11 mouse cellular contexts compared by ENCODE assay signal in genomic region chr4:133495711-133496110, GRCm38 (mm10). TPM values are rescaled to one million over a fixed set of nuclear protein-coding genes. Genes with fewer than 3 reads are reported as not detected.
DNase-seq lines count a peak whose midpoint lies in the region; ATAC-seq lines count a peak whose summit lies in the region.
"Had no signal": no experiment of that assay in that cellular context is flagged by ENCODE, and none has a peak within 500 bp of the region (broad histone marks: within the 10 kb centered on the region; RNA-seq: fewer than 3 reads in every experiment).

No protein-coding gene starts in this region.

- DNase-seq in cerebellum, adult 11 months, result peak; percentile 64
- DNase-seq in kidney, postnatal 14 days, result peak; percentile 70
- DNase-seq in kidney, adult 11 months, result no peak
- peak; percentile 24 for DNase-seq in CD4-positive helper T cell, adult 2 months (ENCODE audit: low read depth, low spot score)
- DNase-seq in cerebellum, adult 9-10 months, result peak; percentile 78
- DNase-seq in embryonic facial prominence, embryonic 10.5 days (ENCODE audit: low spot score), result no peak

- no peak for ATAC-seq in cerebellum, adult (ENCODE audit: insufficient number of reproducible peaks, low FRiP score, low TSS enrichment)
- ATAC-seq in megakaryocyte-erythroid progenitor cell, adult 5-6 weeks (replicated peaks; ENCODE audit: low FRiP score, low TSS enrichment, poor library complexity, severe bottlenecking), result no peak

- no peaks in the 10 kb centered on the region for H3K36me3 ChIP-seq in embryonic facial prominence, embryonic 10.5 days (replicated peaks)
- H3K36me3 ChIP-seq: limb, embryonic 13.5 days had no signal

- H3K27ac ChIP-seq in embryonic facial prominence, embryonic 10.5 days (replicated peaks), result no peak overlapping the region
- H3K27ac ChIP-seq: limb, embryonic 13.5 days had no signal

- 36% methylated on average over 7 of the region's 7 CpGs for WGBS in embryonic facial prominence, embryonic 10.5 days

- peaks cover 51% of the 10 kb centered on the region for H3K4me1 ChIP-seq in embryonic facial prominence, embryonic 10.5 days

- peaks cover 78% of the 10 kb centered on the region for H3K27me3 ChIP-seq in embryonic facial prominence, embryonic 10.5 days (replicated peaks; ENCODE audit: low read depth, poor library complexity, severe bottlenecking)

- H3K4me3 ChIP-seq in embryonic facial prominence, embryonic 10.5 days, result no peak overlapping the region
- H3K4me3 ChIP-seq: limb, embryonic 13.5 days had no signal

- no peaks in the 10 kb centered on the region for H3K9me3 ChIP-seq in embryonic facial prominence, embryonic 10.5 days
- H3K9me3 ChIP-seq: limb, embryonic 13.5 days had no signal

RNA-seq across cellular contexts. Expression of gene Trnp1, which starts 2.6 kb away (rescaled TPM):
- total RNA-seq in megakaryocyte-erythroid progenitor cell, adult 5-6 weeks (2014; fragmentation: Nextera tagmentation), result not detected in 2 replicates
- total RNA-seq in megakaryocyte-erythroid progenitor cell, adult 5-6 weeks (2017), result 3.9 TPM in 1 of 2 replicates, not detected in the other
- polyA plus RNA-seq in embryonic facial prominence, embryonic 10.5 days (2016; fragmentation: Nextera tagmentation; extraction: Ambion mirVana), result 0.57 and 1.1 TPM in 2 replicates
- total RNA-seq: megakaryocyte progenitor cell, adult 5-6 weeks had no signal

RNA-seq across cellular contexts. Expression of gene Tent5b, which starts 15.8 kb away (rescaled TPM):
- not detected in 2 replicates for total RNA-seq in megakaryocyte-erythroid progenitor cell, adult 5-6 weeks (2014; fragmentation: Nextera tagmentation)
- 0.28 TPM in 1 of 2 replicates, not detected in the other for total RNA-seq in megakaryocyte-erythroid progenitor cell, adult 5-6 weeks (2017)
- polyA plus RNA-seq in embryonic facial prominence, embryonic 10.5 days (2016; fragmentation: Nextera tagmentation; extraction: Ambion mirVana), result 1.0 and 1.2 TPM in 2 replicates
- total RNA-seq: megakaryocyte progenitor cell, adult 5-6 weeks had no signal
- polyA plus RNA-seq: neural tube, embryonic 14.5 days had no signal

RNA-seq across cellular contexts. Expression of gene Kdf1, which starts 23.1 kb away (rescaled TPM):
- total RNA-seq in megakaryocyte-erythroid progenitor cell, adult 5-6 weeks (2014; fragmentation: Nextera tagmentation), result not detected in 2 replicates
- total RNA-seq in megakaryocyte-erythroid progenitor cell, adult 5-6 weeks (2017), result not detected in 2 replicates
- polyA plus RNA-seq in embryonic facial prominence, embryonic 10.5 days (2016; fragmentation: Nextera tagmentation; extraction: Ambion mirVana), result 11.0 and 13.6 TPM in 2 replicates
- total RNA-seq: megakaryocyte progenitor cell, adult 5-6 weeks had no signal

RNA-seq across cellular contexts. Expression of gene Nudc, which starts 50.1 kb away (rescaled TPM):
- 250 and 258 TPM in 2 replicates for total RNA-seq in megakaryocyte-erythroid progenitor cell, adult 5-6 weeks (2014; fragmentation: Nextera tagmentation)
- total RNA-seq in megakaryocyte-erythroid progenitor cell, adult 5-6 weeks (2017), result 271 and 301 TPM in 2 replicates
- polyA plus RNA-seq in embryonic facial prominence, embryonic 10.5 days (2016; fragmentation: Nextera tagmentation; extraction: Ambion mirVana), result 489 and 518 TPM in 2 replicates

RNA-seq across cellular contexts. Expression of gene Nr0b2, which starts 57.5 kb away (rescaled TPM):
- total RNA-seq in megakaryocyte-erythroid progenitor cell, adult 5-6 weeks (2014; fragmentation: Nextera tagmentation), result not detected in 2 replicates
- total RNA-seq in megakaryocyte-erythroid progenitor cell, adult 5-6 weeks (2017), result not detected in 2 replicates
- polyA plus RNA-seq in embryonic facial prominence, embryonic 10.5 days (2016; fragmentation: Nextera tagmentation; extraction: Ambion mirVana), result 0.17 TPM in 1 of 2 replicates, not detected in the other
- polyA plus RNA-seq: neural tube, embryonic 14.5 days had no signal

Comparison
In these comparisons a context has a peak if more than half of its experiments do, and no peak if none do; other contexts are left out.
1. DNase-seq: peak in cerebellum, adult 11 months (single experiment), kidney, postnatal 14 days (single experiment), CD4-positive helper T cell, adult 2 months (single experiment) and cerebellum, adult 9-10 months (single experiment); none in kidney, adult 11 months (single experiment) and embryonic facial prominence, embryonic 10.5 days (single experiment).